Mouse (Mus musculus) adrenal gland, postnatal 14 days (tissue): ENCODE measurements around the gene Wdr31. TPM values are rescaled to one million over a fixed set of nuclear protein-coding genes. Genes with fewer than 3 reads are reported as not detected.

Source experiments
- total RNA-seq: library from RNA; stranded (reverse); gene quantifications from 2 replicates; pipeline ENCODE4 v1.2.3, GENCODE M21; 2021

The Wdr31 gene
- total RNA-seq, 1 experiment from 2014 or later = 1.7 TPM

Other genes with a start within 250 kb of the Wdr31 start
- gene Zfp37, start 239.8 kb downstream of the Wdr31 start, total RNA-seq = 5.2 and 6.9 TPM in 2 replicates
- gene Slc31a2, start 208.3 kb downstream of the Wdr31 start, total RNA-seq = 17.7 and 19.5 TPM in 2 replicates
- gene Fkbp15, start 110.3 kb downstream of the Wdr31 start, total RNA-seq = 33.5 and 35.6 TPM in 2 replicates
- 57.8 and 58.8 TPM in 2 replicates for gene Slc31a1, start 110.2 kb downstream of the Wdr31 start, total RNA-seq
- 67.1 and 70.0 TPM in 2 replicates for gene Cdc26, start 62.3 kb downstream of the Wdr31 start, total RNA-seq
- 21.4 and 26.3 TPM in 2 replicates for gene Prpf4, start 62.1 kb downstream of the Wdr31 start, total RNA-seq
- gene Rnf183, start 35.6 kb downstream of the Wdr31 start, total RNA-seq = not detected in 2 replicates
- gene Bspry, start 9.2 kb upstream of the Wdr31 start, total RNA-seq = 1.1 and 1.3 TPM in 2 replicates
- 16.2 and 22.7 TPM in 2 replicates for gene Hdhd3, start 32.6 kb upstream of the Wdr31 start, total RNA-seq
- 90.0 and 110 TPM in 2 replicates for gene Alad, start 49.0 kb upstream of the Wdr31 start, total RNA-seq
- 43.9 and 46.4 TPM in 2 replicates for gene Pole3, start 54.2 kb upstream of the Wdr31 start, total RNA-seq
- gene 4933430I17Rik, start 54.5 kb upstream of the Wdr31 start, total RNA-seq = 0.19 and 0.26 TPM in 2 replicates
- gene Rgs3, start 89.0 kb upstream of the Wdr31 start, total RNA-seq = 46.7 and 69.3 TPM in 2 replicates